Mouse (Mus musculus) heart, adult 2 months (tissue): ENCODE data around the gene Rdh12.

ENCODE experiments used
- CTCF ChIP-seq: fragments of 200-600 bp; IDR thresholded peaks from 2 replicates; pipeline ENCODE4 v1.8.1; 2022; ENCODE audit warnings: antibody characterized with exemption, mild to moderate bottlenecking, moderate library complexity
- EP300 ChIP-seq: fragments of 200-500 bp; IDR thresholded peaks from 2 replicates; pipeline ENCODE4 v1.6.1; 2011; ENCODE audit warnings: low read depth, low read length, control low read depth; ENCODE audit not compliant: insufficient read depth
- POLR2A ChIP-seq: fragments of 200-500 bp; IDR thresholded peaks from 2 replicates; pipeline ENCODE4 v1.6.1; 2011; ENCODE audit warnings: mild to moderate bottlenecking, low read depth, low read length, control low read depth; ENCODE audit not compliant: insufficient read depth

- TF ChIP-seq CTCF (no peak), EP300 (no peak), POLR2A (no peak)
These were observed 2.7 kb downstream of the Rdh12 start for GRCm38 (mm10) chr12:79211447-79211846.
